Mouse (Mus musculus): ENCODE measurements at regions not wholly inside any gene's neighbourhood (a gene's known extent, or its start where the extent isn't known, plus 50 kb on each side); places are given as distances from the start of the nearest gene placed in this dataset.

GRCm38 (mm10) chr4:26255889-26256288, 90.8 kb downstream of the Manea start:
- no peak for TF ChIP-seq POLR2A (IDR thresholded peaks at IDR 0.05; ENCODE audit: borderline replicate concordance, control insufficient read depth, low read depth, low read length)
- TF ChIP-seq CTCF (IDR thresholded peaks at IDR 0.05; ENCODE audit: control insufficient read depth, insufficient read depth, low read length): no peak
